Mouse (Mus musculus) thymus, adult 2 months (tissue): ENCODE data around the gene Zp1. TPM values are rescaled to one million over a fixed set of nuclear protein-coding genes. Genes with fewer than 3 reads are reported as not detected.
A peak's percentile ranks its signal among the peaks of the same experiment; 100 is the strongest.

Experiments used
- DNase-seq: peaks from one replicate; pipeline ENCODE4 v3.0.0; 2021
- H3K27ac ChIP-seq: fragments of 200-500 bp; 2 replicates; pipeline ENCODE4 v1.5.1; 2012; ENCODE audit warnings: low read length, control low read depth; ENCODE audit not compliant: control insufficient read depth, insufficient read depth
- H3K27me3 ChIP-seq: fragments of 200-500 bp; 2 replicates; pipeline ENCODE4 v1.6.1; 2012; ENCODE audit warnings: mild to moderate bottlenecking, low read length, moderate library complexity, mixed read lengths; ENCODE audit not compliant: control insufficient read depth, insufficient read depth
- H3K36me3 ChIP-seq: fragments of 200-500 bp; 2 replicates; pipeline ENCODE4 v1.6.1; 2012; ENCODE audit warnings: mild to moderate bottlenecking, low read length, moderate library complexity; ENCODE audit not compliant: control insufficient read depth, insufficient read depth
- H3K4me1 ChIP-seq: fragments of 200-500 bp; replicated peaks from 2 replicates; pipeline ENCODE4 v1.6.1; 2012; ENCODE audit warnings: low read length; ENCODE audit not compliant: control insufficient read depth, insufficient read depth
- H3K4me3 ChIP-seq: fragments of 200-500 bp; 2 replicates; pipeline ENCODE4 v1.5.1; 2012; ENCODE audit warnings: mild to moderate bottlenecking, low read length, control low read depth, moderate library complexity; ENCODE audit not compliant: control insufficient read depth, insufficient read depth
- CTCF ChIP-seq: fragments of 200-500 bp; IDR thresholded peaks from 2 replicates; pipeline ENCODE4 v1.5.1; 2012; ENCODE audit warnings: mild to moderate bottlenecking, control low read depth, low read length, moderate library complexity, borderline replicate concordance; ENCODE audit not compliant: control insufficient read depth, poor library complexity, insufficient read depth; ENCODE audit errors: extremely low read depth
- POLR2A ChIP-seq: fragments of 200-500 bp; IDR thresholded peaks from 2 replicates; pipeline ENCODE4 v1.6.1; 2012; ENCODE audit warnings: mild to moderate bottlenecking, low read length, control low read depth, moderate library complexity; ENCODE audit not compliant: control insufficient read depth, poor library complexity, insufficient read depth; ENCODE audit errors: extremely low read depth
- WGBS: fragments of 180-500 bp; shearing (Covaris S2); methylation state at CpG from one replicate; pipeline ENCODE4 v1.1.7; 2018; 5-methylcytosine and 5-hydroxymethylcytosine counted together
- polyA plus RNA-seq: library from polyadenylated mRNA; depleted of rRNA; stranded (reverse); fragments of >200 nt; gene quantifications from 2 replicates; pipeline ENCODE4 v1.2.3, GENCODE M21; 2012

Zp1 gene
- polyA plus RNA-seq, 1 experiment: 0.23 TPM

DNA sequence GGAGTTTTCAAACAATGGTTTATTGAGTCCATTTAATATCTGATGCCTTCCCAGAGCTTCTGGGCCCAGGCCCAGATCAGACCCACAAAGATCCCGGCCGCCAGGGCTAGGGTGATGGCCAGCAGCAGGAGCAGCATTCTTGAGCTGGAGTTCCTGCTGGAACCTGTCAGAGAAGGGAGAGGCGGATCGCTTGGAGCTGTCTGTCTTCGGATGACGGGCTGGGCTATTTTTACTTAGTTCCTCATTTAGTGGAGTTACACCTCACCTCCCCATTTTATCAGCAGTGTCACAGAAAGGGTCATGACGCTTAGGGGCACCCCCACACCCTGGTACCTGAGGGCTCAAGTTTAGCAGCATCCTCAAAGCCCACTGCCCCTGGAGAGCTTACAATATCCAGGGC is 6.1 kb downstream of the Zp1 start:
- WGBS: 3% methylated on average over 7 of the region's 7 CpGs
- Histone ChIP-seq H3K27me3 (peaks cover 9% of the 10 kb centered on the region; the same call in 1 of the 2 replicates), H3K4me1 (no peaks in the 10 kb centered on the region), H3K36me3 (no peaks in the 10 kb centered on the region), H3K4me3 (no peak overlapping the region), H3K27ac (no peak overlapping the region)
- no peak for DNase-seq
- TF ChIP-seq POLR2A (no peak), CTCF (no peak)

GRCm38 (mm10) chr19:10909087-10909721 is 11.2 kb downstream of the Zp1 start:
- no peak for TF ChIP-seq CTCF
- no peak for TF ChIP-seq POLR2A
- Histone ChIP-seq H3K36me3 (peaks cover 17% of the 10 kb centered on the region), H3K27me3 (no peaks in the 10 kb centered on the region; the same call in 1 of the 2 replicates), H3K27ac (no peak overlapping the region), H3K4me3 (no peak overlapping the region), H3K4me1 (no peaks in the 10 kb centered on the region)
- WGBS: 95% methylated on average over 6 of the region's 6 CpGs
- DNase-seq: no peak

GRCm38 (mm10) chr19:10907891-10908290 is 12.5 kb downstream of the Zp1 start:
- DNase-seq: peak; percentile 57
- H3K27me3 ChIP-seq: no peaks in the 10 kb centered on the region
- H3K27ac ChIP-seq: no peak overlapping the region
- 61% methylated on average over 3 of the region's 3 CpGs for WGBS
- H3K4me3 ChIP-seq: no peak overlapping the region
- no peak for TF ChIP-seq CTCF
- TF ChIP-seq POLR2A: no peak
- peaks cover 31% of the 10 kb centered on the region for H3K36me3 ChIP-seq
- H3K4me1 ChIP-seq: no peaks in the 10 kb centered on the region

GRCm38 (mm10) chr19:10905728-10906000 is 14.8 kb downstream of the Zp1 start:
- no peak for DNase-seq
- Histone ChIP-seq H3K4me1 (no peaks in the 10 kb centered on the region), H3K27ac (no peak overlapping the region), H3K36me3 (peaks cover 52% of the 10 kb centered on the region), H3K4me3 (no peak overlapping the region), H3K27me3 (no peaks in the 10 kb centered on the region)
- TF ChIP-seq CTCF (no peak), POLR2A (no peak)
- WGBS: 97% methylated on average over 5 of the region's 5 CpGs

DNA sequence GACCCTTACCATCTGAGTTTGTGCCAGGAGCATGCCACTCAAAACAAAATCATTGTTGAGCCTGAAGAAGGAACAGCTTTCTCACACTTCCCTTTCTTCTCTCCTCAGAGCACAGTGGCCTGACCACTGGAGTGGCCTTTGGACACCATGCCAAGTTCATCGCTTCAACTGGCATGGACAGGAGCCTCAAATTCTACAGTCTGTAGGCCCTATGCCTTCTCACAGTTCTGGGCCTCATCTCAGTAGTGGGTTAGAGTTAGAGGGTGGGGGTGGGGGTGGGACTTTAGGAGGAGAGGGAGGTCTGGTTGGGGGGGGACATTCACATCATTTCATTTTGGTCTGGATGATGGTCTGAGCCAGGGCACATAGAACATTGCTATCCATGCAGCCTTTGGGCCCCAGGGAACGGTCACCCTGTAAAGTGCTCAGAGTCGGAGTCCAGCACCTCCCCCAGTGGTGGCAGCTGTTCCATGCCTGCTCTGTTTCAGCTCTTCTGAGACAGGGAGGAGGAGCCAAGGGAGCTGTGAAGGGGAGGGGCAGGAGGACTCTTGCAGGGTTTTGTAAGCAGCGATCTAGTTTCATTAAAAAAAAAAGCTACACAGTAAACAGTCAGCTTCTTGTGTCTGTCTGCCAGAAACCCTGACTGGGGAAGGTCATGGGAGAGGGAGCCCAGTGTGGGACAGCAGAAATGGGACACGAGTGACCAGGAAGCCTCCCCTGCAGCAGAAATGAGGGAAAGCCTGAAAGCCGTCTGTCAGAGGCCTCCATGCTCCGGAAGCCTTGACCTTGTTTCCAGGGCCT is 15.3 kb downstream of the Zp1 start:
- no peak overlapping the region for H3K4me3 ChIP-seq
- no peak overlapping the region for H3K27ac ChIP-seq
- no peaks in the 10 kb centered on the region for H3K4me1 ChIP-seq
- H3K27me3 ChIP-seq: no peaks in the 10 kb centered on the region
- no peak for DNase-seq
- no peak for TF ChIP-seq POLR2A
- TF ChIP-seq CTCF: no peak
- H3K36me3 ChIP-seq: peaks cover 57% of the 10 kb centered on the region
- 87% methylated on average over 7 of the region's 7 CpGs for WGBS

- no peaks in the 10 kb centered on the region for H3K27me3 ChIP-seq
- TF ChIP-seq CTCF (no peak), POLR2A (no peak)
- peaks cover 62% of the 10 kb centered on the region for H3K36me3 ChIP-seq
- no peaks in the 10 kb centered on the region for H3K4me1 ChIP-seq
- no peak overlapping the region for H3K27ac ChIP-seq
- H3K4me3 ChIP-seq: no peak overlapping the region
- DNase-seq: no peak
- WGBS: 97% methylated on average over 5 of the region's 5 CpGs
Measured at GRCm38 (mm10) chr19:10904512-10904911, 15.9 kb downstream of the Zp1 start.
